Mouse (Mus musculus) forebrain, embryonic 15.5 days (tissue): ENCODE data around the gene Itga11. TPM values are rescaled to one million over a fixed set of nuclear protein-coding genes. Genes with fewer than 3 reads are reported as not detected.
A peak's percentile ranks its signal among the peaks of the same experiment; 100 is the strongest.

Source experiments
- ATAC-seq: fragments of 200-750 bp; cut with Nextera tagmentation; replicated peaks from 2 replicates; pipeline ENCODE4 v1.8.0; 2017; ENCODE audit warnings: mild to moderate bottlenecking, moderate TSS enrichment, moderate library complexity
- H3K27ac ChIP-seq: fragments of 300-500 bp; sonication (generic); replicated peaks from 2 replicates; pipeline ENCODE4 v1.5.1; 2015; ENCODE audit warnings: mild to moderate bottlenecking, inconsistent platforms
- H3K27me3 ChIP-seq: fragments of 300-500 bp; sonication (generic); 2 replicates; pipeline ENCODE4 v1.6.1; 2015; ENCODE audit warnings: inconsistent platforms
- H3K36me3 ChIP-seq: fragments of 300-500 bp; sonication (generic); 2 replicates; pipeline ENCODE4 v1.6.1; 2015; ENCODE audit warnings: mild to moderate bottlenecking, inconsistent platforms
- H3K4me1 ChIP-seq: fragments of 300-500 bp; sonication (generic); 2 replicates; pipeline ENCODE4 v1.6.1; 2015; ENCODE audit warnings: inconsistent platforms
- H3K4me2 ChIP-seq: fragments of 300-500 bp; sonication (generic); replicated peaks from 2 replicates; pipeline ENCODE4 v1.6.1; 2015; ENCODE audit warnings: mild to moderate bottlenecking, inconsistent platforms
- H3K4me3 ChIP-seq: fragments of 300-500 bp; sonication (generic); 2 replicates; pipeline ENCODE4 v1.5.1; 2015; ENCODE audit warnings: mild to moderate bottlenecking, inconsistent platforms
- H3K9ac ChIP-seq: fragments of 300-500 bp; sonication (generic); replicated peaks from 2 replicates; pipeline ENCODE4 v1.6.1; 2015; ENCODE audit warnings: mild to moderate bottlenecking, inconsistent platforms
- H3K9me3 ChIP-seq: fragments of 300-500 bp; sonication (generic); 2 replicates; pipeline ENCODE4 v1.6.1; 2016; ENCODE audit warnings: inconsistent platforms
- WGBS: fragments of 180-500 bp; shearing (Covaris S2); methylation state at CpG from one replicate; pipeline ENCODE4 v1.1.7; 2015; ENCODE audit warnings: mixed read lengths; 5-methylcytosine and 5-hydroxymethylcytosine counted together
- polyA plus RNA-seq: library from polyadenylated mRNA; unstranded; fragments of >200 nt; fragmentation: Nextera tagmentation; extraction: Ambion mirVana; gene quantifications from 2 replicates; pipeline ENCODE4 v1.2.1, GENCODE M21; 2015

The Itga11 gene
- 0.86 and 0.90 TPM in 2 replicates for polyA plus RNA-seq

GRCm38 (mm10) chr9:62677641-62678549 is at the start of gene Itga11:
TSS of gene Itga11 (plus strand) at chr9:62677826.
- Histone ChIP-seq H3K27me3 (peaks cover 37% of the 10 kb centered on the region), H3K27ac (no peak within 1 kb of the TSS), H3K4me1 (peaks cover 17% of the 10 kb centered on the region), H3K4me2 (peak within 1 kb of the TSS; percentile 64), H3K9ac (peak within 1 kb of the TSS; percentile 38), H3K36me3 (no peaks in the 10 kb centered on the region), H3K4me3 (peak within 1 kb of the TSS; percentile 39), H3K9me3 (no peaks in the 10 kb centered on the region)
- ATAC-seq, result no peak
- WGBS, result 2% methylated on average over 45 of the region's 45 CpGs

GRCm38 (mm10) chr9:62630631-62631240 is 46.9 kb upstream of the Itga11 start:
- H3K27me3 ChIP-seq, result no peaks in the 10 kb centered on the region
- H3K9me3 ChIP-seq, result no peaks in the 10 kb centered on the region
- H3K27ac ChIP-seq, result no peak overlapping the region
- ATAC-seq, result no peak; the same call in 1 of the 2 replicates
- no peak overlapping the region for H3K4me3 ChIP-seq
- no peak overlapping the region for H3K9ac ChIP-seq
- no peaks in the 10 kb centered on the region for H3K4me1 ChIP-seq
- no peak overlapping the region for H3K4me2 ChIP-seq
- WGBS, result 72% methylated on average over 10 of the region's 10 CpGs
- H3K36me3 ChIP-seq, result no peaks in the 10 kb centered on the region

- 82% methylated on average over 6 of the region's 6 CpGs for WGBS
- H3K9ac ChIP-seq, result no peak overlapping the region
- no peak for ATAC-seq
- no peaks in the 10 kb centered on the region for H3K36me3 ChIP-seq
- H3K27me3 ChIP-seq, result no peaks in the 10 kb centered on the region
- no peak overlapping the region for H3K4me2 ChIP-seq
- H3K27ac ChIP-seq, result no peak overlapping the region
- no peak overlapping the region for H3K4me3 ChIP-seq
- no peaks in the 10 kb centered on the region for H3K4me1 ChIP-seq
- H3K9me3 ChIP-seq, result no peaks in the 10 kb centered on the region
Observed at GRCm38 (mm10) chr9:62632392-62632791, 45.2 kb upstream of the Itga11 start.

GRCm38 (mm10) chr9:62638045-62638444 is 39.6 kb upstream of the Itga11 start:
- Histone ChIP-seq H3K4me1 (no peaks in the 10 kb centered on the region), H3K4me2 (no peak overlapping the region), H3K9me3 (no peaks in the 10 kb centered on the region), H3K4me3 (no peak overlapping the region), H3K27me3 (no peaks in the 10 kb centered on the region), H3K9ac (no peak overlapping the region), H3K36me3 (no peaks in the 10 kb centered on the region), H3K27ac (no peak overlapping the region)
- ATAC-seq, result no peak
- WGBS, result 66% methylated on average over 6 of the region's 6 CpGs

GRCm38 (mm10) chr9:62639686-62640085 is 37.9 kb upstream of the Itga11 start:
- Histone ChIP-seq H3K4me1 (peaks cover 1% of the 10 kb centered on the region; the same call in 1 of the 2 replicates), H3K4me2 (no peak overlapping the region), H3K27me3 (no peaks in the 10 kb centered on the region), H3K9ac (no peak overlapping the region), H3K9me3 (no peaks in the 10 kb centered on the region), H3K4me3 (no peak overlapping the region), H3K27ac (no peak overlapping the region), H3K36me3 (no peaks in the 10 kb centered on the region)
- ATAC-seq, result no peak
- 53% methylated on average over 4 of the region's 4 CpGs for WGBS

- no peak for ATAC-seq
- H3K9me3 ChIP-seq, result no peaks in the 10 kb centered on the region
- H3K4me2 ChIP-seq, result no peak overlapping the region
- H3K27me3 ChIP-seq, result no peaks in the 10 kb centered on the region
- H3K36me3 ChIP-seq, result no peaks in the 10 kb centered on the region
- 94% methylated on average over 2 of the region's 2 CpGs for WGBS
- H3K4me3 ChIP-seq, result no peak overlapping the region
- H3K4me1 ChIP-seq, result peaks cover 6% of the 10 kb centered on the region
- no peak overlapping the region for H3K9ac ChIP-seq
- no peak overlapping the region for H3K27ac ChIP-seq
Observed at GRCm38 (mm10) chr9:62640188-62640587, 37.4 kb upstream of the Itga11 start.

- Histone ChIP-seq H3K36me3 (no peaks in the 10 kb centered on the region), H3K4me2 (no peak overlapping the region), H3K4me1 (peaks cover 22% of the 10 kb centered on the region), H3K9ac (no peak overlapping the region), H3K9me3 (no peaks in the 10 kb centered on the region), H3K4me3 (no peak overlapping the region), H3K27me3 (no peaks in the 10 kb centered on the region), H3K27ac (peak overlapping the region; percentile 9)
- WGBS, result 44% methylated on average over 6 of the region's 6 CpGs
- no peak for ATAC-seq
Observed at GRCm38 (mm10) chr9:62645716-62646400, 31.8 kb upstream of the Itga11 start.

- peak overlapping the region; percentile 9; the same call in 1 of the 2 replicates for H3K27ac ChIP-seq
- WGBS, result 70% methylated on average over 7 of the region's 7 CpGs
Observed at GRCm38 (mm10) chr9:62646721-62647183, 30.9 kb upstream of the Itga11 start.

GRCm38 (mm10) chr9:62649444-62649843 is 28.2 kb upstream of the Itga11 start:
- 73% methylated on average over 3 of the region's 3 CpGs for WGBS
- no peak overlapping the region for H3K4me2 ChIP-seq
- H3K27me3 ChIP-seq, result no peaks in the 10 kb centered on the region
- ATAC-seq, result no peak
- no peaks in the 10 kb centered on the region for H3K9me3 ChIP-seq
- H3K4me1 ChIP-seq, result peaks cover 22% of the 10 kb centered on the region
- no peak overlapping the region for H3K9ac ChIP-seq
- no peaks in the 10 kb centered on the region for H3K36me3 ChIP-seq
- no peak overlapping the region for H3K27ac ChIP-seq
- no peak overlapping the region for H3K4me3 ChIP-seq

More at GRCm38 (mm10) chr9:62646721-62647183, 30.9 kb upstream of the Itga11 start:
- Histone ChIP-seq H3K9me3 (no peaks in the 10 kb centered on the region), H3K4me3 (no peak overlapping the region), H3K4me2 (no peak overlapping the region), H3K36me3 (no peaks in the 10 kb centered on the region), H3K27me3 (no peaks in the 10 kb centered on the region), H3K4me1 (peaks cover 22% of the 10 kb centered on the region), H3K9ac (no peak overlapping the region)
- ATAC-seq, result no peak

GRCm38 (mm10) chr9:62650764-62651163 is 26.9 kb upstream of the Itga11 start:
- Histone ChIP-seq H3K27me3 (no peaks in the 10 kb centered on the region), H3K9ac (no peak overlapping the region), H3K36me3 (no peaks in the 10 kb centered on the region), H3K9me3 (no peaks in the 10 kb centered on the region), H3K4me3 (no peak overlapping the region), H3K4me2 (no peak overlapping the region), H3K27ac (no peak overlapping the region), H3K4me1 (peaks cover 10% of the 10 kb centered on the region)
- 94% methylated on average over 6 of the region's 6 CpGs for WGBS
- no peak for ATAC-seq

- Histone ChIP-seq H3K9ac (no peak overlapping the region), H3K36me3 (no peaks in the 10 kb centered on the region), H3K4me1 (no peaks in the 10 kb centered on the region), H3K27ac (no peak overlapping the region), H3K4me2 (no peak overlapping the region), H3K27me3 (no peaks in the 10 kb centered on the region), H3K4me3 (no peak overlapping the region), H3K9me3 (no peaks in the 10 kb centered on the region)
- ATAC-seq, result no peak
- 72% methylated on average over 6 of the region's 6 CpGs for WGBS
Observed at GRCm38 (mm10) chr9:62654336-62654735, 23.3 kb upstream of the Itga11 start.

- no peaks in the 10 kb centered on the region for H3K4me1 ChIP-seq
- H3K4me3 ChIP-seq, result no peak overlapping the region
- no peak for ATAC-seq
- WGBS, result 69% methylated on average over 3 of the region's 3 CpGs
- H3K9ac ChIP-seq, result no peak overlapping the region
- no peaks in the 10 kb centered on the region for H3K27me3 ChIP-seq
- no peaks in the 10 kb centered on the region for H3K36me3 ChIP-seq
- H3K4me2 ChIP-seq, result no peak overlapping the region
- H3K9me3 ChIP-seq, result no peaks in the 10 kb centered on the region
- no peak overlapping the region for H3K27ac ChIP-seq
Observed at GRCm38 (mm10) chr9:62658016-62658415, 19.6 kb upstream of the Itga11 start.
